Mouse (Mus musculus): ENCODE results near the gene Cyth1.

Gene Cyth1

GRCm38 (mm10) chr11:118248150-118249011 lies at the start of gene Cyth1:
Cyth1 (minus strand) TSS chr11:118248592.
- in situ Hi-C loops (cut with MboI, MseI) = loop anchor here (25.0 kb wide), 2 partner anchors 911 to 1836 kb away; partner anchors contain the start of gene Rnf157

GRCm38 (mm10) chr11:118297967-118298366 lies 49.6 kb upstream of the Cyth1 start:
- in situ Hi-C loops (cut with MboI, MseI) = no loop called here

GRCm38 (mm10) chr11:118295026-118295425 lies 46.6 kb upstream of the Cyth1 start:
- in situ Hi-C loops (cut with MboI, MseI) = no loop called here

GRCm38 (mm10) chr11:118292671-118293070 lies 44.3 kb upstream of the Cyth1 start:
- in situ Hi-C loops (cut with MboI, MseI) = no loop called here

DNA sequence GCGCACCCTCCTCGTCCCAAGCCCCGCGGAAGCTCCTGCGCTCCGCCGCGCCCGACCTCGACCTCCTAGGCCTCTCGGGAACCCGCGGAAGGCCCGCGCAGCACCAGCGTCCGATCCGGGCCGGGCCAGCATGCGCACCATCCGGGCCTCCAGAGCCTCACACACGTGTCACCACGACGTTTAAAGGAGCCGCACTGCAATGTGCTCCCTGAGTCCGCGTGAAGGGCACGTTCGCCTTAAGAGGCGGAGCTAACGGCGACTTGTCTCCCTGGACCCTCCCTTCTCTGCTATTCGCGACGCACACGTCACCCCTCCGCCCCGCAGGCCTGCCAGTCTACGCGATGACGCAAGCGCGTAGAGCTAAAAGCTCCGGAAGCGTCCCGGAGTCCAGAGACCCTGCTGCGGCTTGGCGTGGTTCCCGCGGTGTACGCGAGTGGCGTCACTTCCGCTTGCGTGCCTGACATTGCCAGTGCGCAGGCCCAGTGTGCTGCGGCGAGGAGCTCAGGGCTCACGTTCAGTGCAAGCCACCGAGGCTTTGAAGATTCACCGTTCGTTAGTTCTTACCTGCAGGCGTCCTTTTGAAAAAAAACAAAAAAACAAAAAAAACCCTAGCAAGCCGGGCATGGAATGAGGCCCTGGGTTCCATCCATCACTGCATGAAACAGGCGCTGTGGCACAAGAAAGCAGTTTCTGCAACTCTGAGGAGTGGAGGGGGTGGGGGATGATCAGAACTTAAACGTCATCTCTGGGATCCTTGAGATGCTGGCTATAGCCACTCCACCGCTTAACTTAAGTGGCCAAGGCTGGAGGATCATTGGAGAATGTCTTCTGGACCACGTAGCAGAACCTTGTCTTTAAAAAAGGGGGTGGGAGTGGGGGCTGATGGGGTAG lies 41.9 kb upstream of the Cyth1 start, which contains the start of gene Usp36:
Gene Usp36, minus strand, starts transcription at position 246 of the 891 bp plus-strand sequence.
- in situ Hi-C loops (cut with MboI, MseI) = loop anchor here (5.0 kb wide), 1 partner anchor 38 kb away; no protein-coding TSS in a partner anchor

GRCm38 (mm10) chr11:118289562-118289961 lies 41.2 kb upstream of the Cyth1 start:
- in situ Hi-C loops (cut with MboI, MseI) = loop anchor here (5.0 kb wide), 1 partner anchor 37 kb away; no protein-coding TSS in a partner anchor

GRCm38 (mm10) chr11:118289037-118289511 lies 40.7 kb upstream of the Cyth1 start:
- in situ Hi-C loops (cut with MboI, MseI) = loop anchor here (5.0 kb wide), 1 partner anchor 37 kb away; no protein-coding TSS in a partner anchor

DNA sequence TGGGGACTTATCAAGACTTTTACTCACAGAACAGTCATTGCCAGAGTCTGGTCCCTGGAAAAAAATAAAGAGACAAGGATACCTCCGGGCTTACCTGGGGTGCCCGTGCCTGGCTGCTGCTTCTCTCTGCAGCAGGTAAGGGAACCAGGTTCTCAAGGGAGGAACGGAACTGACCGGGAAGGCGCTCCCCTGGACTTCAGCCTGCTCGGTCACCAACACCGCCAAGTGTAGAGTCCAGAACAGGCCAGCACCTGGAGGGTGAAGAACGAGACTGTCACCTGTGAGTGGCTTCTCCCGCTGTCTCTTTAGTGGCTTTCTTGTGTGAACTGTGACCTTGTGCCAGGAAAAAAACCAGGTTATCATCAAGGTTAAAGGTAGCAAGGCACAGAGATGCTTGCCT lies 39.2 kb upstream of the Cyth1 start:
- in situ Hi-C loops (cut with MboI, MseI) = loop anchor here (5.0 kb wide), 1 partner anchor 35 kb away; no protein-coding TSS in a partner anchor

GRCm38 (mm10) chr11:118286434-118286833 lies 38.0 kb upstream of the Cyth1 start:
- in situ Hi-C loops (cut with MboI, MseI) = loop anchor here (5.0 kb wide), 1 partner anchor 34 kb away; no protein-coding TSS in a partner anchor

- in situ Hi-C loops (cut with MboI, MseI) = loop anchor here (5.0 kb wide), 1 partner anchor 33 kb away; no protein-coding TSS in a partner anchor
Observed at GRCm38 (mm10) chr11:118285791-118286190, 37.4 kb upstream of the Cyth1 start.

- in situ Hi-C loops (cut with MboI, MseI) = no loop called here
Observed at GRCm38 (mm10) chr11:118280218-118280617, 31.8 kb upstream of the Cyth1 start.

GRCm38 (mm10) chr11:118276328-118276727 lies 27.9 kb upstream of the Cyth1 start:
- in situ Hi-C loops (cut with MboI, MseI) = no loop called here

DNA sequence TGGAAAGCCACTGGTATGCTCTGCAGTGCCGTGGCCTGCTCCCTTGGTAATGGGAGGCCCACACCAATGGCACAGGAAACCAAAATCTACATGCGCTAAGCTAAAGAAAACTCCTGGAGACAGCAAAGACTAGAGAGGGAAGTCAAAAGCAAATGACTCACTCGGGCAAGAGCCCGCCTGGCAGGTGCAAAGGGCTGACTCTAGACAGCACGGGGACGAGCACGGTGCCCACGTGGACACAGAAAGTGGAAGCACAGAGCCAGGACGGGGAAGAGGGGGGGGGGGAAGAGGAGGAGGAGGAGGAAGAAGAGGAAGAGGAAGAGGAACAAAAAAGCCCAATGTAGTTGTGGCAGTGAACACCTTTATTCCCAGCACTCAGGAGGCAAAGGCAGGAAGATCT lies 26.7 kb upstream of the Cyth1 start:
- in situ Hi-C loops (cut with MboI, MseI) = no loop called here

DNA sequence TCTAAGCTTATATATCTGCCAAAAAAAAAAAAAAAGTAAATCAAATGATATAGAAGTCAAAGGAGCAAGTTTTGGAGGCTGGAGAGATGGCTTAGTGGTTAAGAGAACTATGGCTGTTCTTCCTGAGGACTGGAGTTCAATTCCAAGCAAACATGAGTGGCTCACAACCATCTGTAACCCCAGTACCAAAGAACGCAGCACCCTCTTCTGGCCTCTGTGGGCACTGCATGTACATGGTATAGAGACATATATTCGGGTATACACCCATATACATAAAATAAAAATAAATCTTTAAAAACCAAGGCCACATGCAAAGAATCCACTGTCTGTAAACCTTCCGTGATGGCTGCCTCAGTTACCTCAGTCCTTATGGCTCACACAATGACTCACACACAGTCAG lies 21.4 kb upstream of the Cyth1 start:
- in situ Hi-C loops (cut with MboI, MseI) = no loop called here

GRCm38 (mm10) chr11:118266666-118267046 lies 18.3 kb upstream of the Cyth1 start:
- in situ Hi-C loops (cut with MboI, MseI) = no loop called here

- in situ Hi-C loops (cut with MboI, MseI) = no loop called here
Observed at GRCm38 (mm10) chr11:118266044-118266665, 17.8 kb upstream of the Cyth1 start.

DNA sequence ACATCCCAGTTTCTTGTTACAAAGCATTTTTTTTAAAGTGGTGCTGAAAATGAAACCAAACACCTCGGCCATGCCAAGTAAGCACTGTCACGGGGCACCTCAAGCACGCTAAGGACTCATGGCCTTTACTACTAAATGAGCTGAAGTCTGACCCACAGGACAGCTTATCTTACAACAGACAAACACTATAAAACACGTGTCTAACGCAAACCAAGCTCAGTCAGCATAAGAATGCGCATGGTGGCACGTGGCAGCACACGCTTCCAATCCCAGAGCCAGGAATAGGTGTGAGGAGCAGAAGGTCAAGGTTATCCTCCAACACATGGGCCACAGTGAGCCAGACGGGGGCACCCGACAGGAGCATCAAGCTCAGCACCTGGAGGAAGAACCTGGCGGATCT lies 17.2 kb upstream of the Cyth1 start:
- in situ Hi-C loops (cut with MboI, MseI) = no loop called here

DNA sequence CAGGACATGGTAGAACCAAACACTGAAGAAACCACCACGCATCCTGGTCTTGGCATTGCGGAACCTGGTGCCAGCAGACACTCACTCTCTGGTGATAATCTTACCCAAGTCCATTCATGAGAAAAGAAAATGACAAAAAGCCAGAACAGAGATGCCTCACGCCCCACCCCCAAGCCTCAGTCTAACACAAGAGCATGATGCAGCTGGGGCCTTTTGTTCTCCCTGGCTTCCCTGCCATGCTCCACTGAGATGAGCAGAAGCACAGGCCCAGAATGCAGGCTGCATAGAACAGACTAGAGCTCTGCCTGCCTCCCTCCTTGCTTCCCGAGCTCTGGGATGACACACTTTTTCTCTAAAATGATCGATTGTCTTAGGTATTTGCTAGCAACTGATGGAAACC lies 14.8 kb upstream of the Cyth1 start:
- in situ Hi-C loops (cut with MboI, MseI) = no loop called here

GRCm38 (mm10) chr11:118260081-118260480 lies 11.7 kb upstream of the Cyth1 start:
- in situ Hi-C loops (cut with MboI, MseI) = no loop called here

DNA sequence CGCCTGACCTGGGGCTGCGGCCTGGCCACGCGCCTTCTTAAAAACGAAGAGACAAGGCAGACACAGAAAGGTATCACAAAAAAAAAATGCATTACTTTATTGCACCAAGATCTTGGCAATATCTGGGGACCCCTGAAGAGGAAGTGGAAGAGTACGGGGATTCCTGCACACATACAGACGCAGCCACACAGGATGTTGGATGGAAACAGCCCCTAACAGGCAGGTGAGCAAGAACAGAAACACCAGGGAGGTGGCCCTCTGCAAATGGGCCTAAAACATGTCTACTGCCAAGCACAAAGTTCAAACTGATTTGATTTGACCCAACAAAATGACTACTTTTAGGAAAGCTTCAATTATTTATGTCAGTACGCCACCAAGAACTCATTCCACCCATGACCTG lies 11.2 kb upstream of the Cyth1 start:
- in situ Hi-C loops (cut with MboI, MseI) = no loop called here

GRCm38 (mm10) chr11:118256371-118256770 lies 8.0 kb upstream of the Cyth1 start:
- in situ Hi-C loops (cut with MboI, MseI) = no loop called here

All from T-helper 2 cell (primary cell).